Mouse (Mus musculus): ENCODE data around the gene Phlpp1.

DNA sequence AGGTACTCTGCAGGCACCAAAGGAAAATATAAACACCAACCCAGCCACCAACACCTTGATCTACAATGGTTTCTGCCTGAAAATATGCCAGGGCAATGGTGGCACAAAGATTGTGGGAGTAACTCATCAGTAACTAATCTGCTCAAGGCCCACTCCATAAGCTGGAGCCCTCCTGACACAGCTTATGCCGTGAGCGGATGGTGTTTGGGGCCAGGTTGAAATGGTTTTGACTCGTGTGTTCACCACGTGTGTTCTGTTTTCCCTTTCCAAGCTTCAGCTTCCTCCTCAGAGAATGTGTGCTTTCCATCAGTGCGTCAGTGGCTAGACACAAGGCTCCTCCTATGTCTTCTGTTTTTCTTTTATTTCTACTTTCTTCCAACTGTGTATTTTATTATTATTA lies 37.0 kb downstream of the Phlpp1 start:
- TF ChIP-seq CTCF (IDR thresholded peaks at IDR 0.05; ENCODE audit: low read depth) (no peak), EP300 (IDR thresholded peaks at IDR 0.05; ENCODE audit: low read depth) (no peak)
